Mouse (Mus musculus) neural tube, embryonic 15.5 days (tissue): Measurements from ENCODE around the gene Grip1. TPM values are rescaled to one million over a fixed set of nuclear protein-coding genes. Genes with fewer than 3 reads are reported as not detected.

Source experiments
- ATAC-seq: fragments of 200-750 bp; cut with Nextera tagmentation; 2 replicates; pipeline ENCODE4 v1.8.0; 2017; ENCODE audit warnings: mild to moderate bottlenecking, moderate TSS enrichment, moderate library complexity; ENCODE audit not compliant: low FRiP score
- H3K27ac ChIP-seq: fragments of 300-500 bp; sonication (generic); replicated peaks from 2 replicates; pipeline ENCODE4 v1.5.1; 2015; ENCODE audit warnings: mild to moderate bottlenecking, inconsistent platforms
- H3K27me3 ChIP-seq: fragments of 300-500 bp; sonication (generic); replicated peaks from 2 replicates; pipeline ENCODE4 v1.6.1; 2015; ENCODE audit warnings: inconsistent platforms
- H3K36me3 ChIP-seq: fragments of 300-500 bp; sonication (generic); 2 replicates; pipeline ENCODE4 v1.6.1; 2015; ENCODE audit warnings: inconsistent platforms
- H3K4me1 ChIP-seq: fragments of 300-500 bp; sonication (generic); 2 replicates; pipeline ENCODE4 v1.6.1; 2015; ENCODE audit warnings: inconsistent platforms
- H3K4me2 ChIP-seq: fragments of 300-500 bp; sonication (generic); 2 replicates; pipeline ENCODE4 v1.6.1; 2015; ENCODE audit warnings: inconsistent platforms, mild to moderate bottlenecking, moderate library complexity
- H3K4me3 ChIP-seq: fragments of 300-500 bp; sonication (generic); replicated peaks from 2 replicates; pipeline ENCODE4 v1.5.1; 2015; ENCODE audit warnings: mild to moderate bottlenecking, inconsistent platforms
- H3K9ac ChIP-seq: fragments of 300-500 bp; sonication (generic); replicated peaks from 2 replicates; pipeline ENCODE4 v1.6.1; 2015; ENCODE audit warnings: mild to moderate bottlenecking, inconsistent platforms
- H3K9me3 ChIP-seq: fragments of 300-500 bp; sonication (generic); replicated peaks from 2 replicates; pipeline ENCODE4 v1.6.1; 2016; ENCODE audit warnings: inconsistent platforms
- WGBS: fragments of 180-500 bp; shearing (Covaris S2); methylation state at CpG from one replicate; pipeline ENCODE4 v1.1.7; 2015; ENCODE audit warnings: mixed read lengths; 5-methylcytosine and 5-hydroxymethylcytosine counted together
- polyA plus RNA-seq: library from polyadenylated mRNA; unstranded; fragments of >200 nt; fragmentation: Nextera tagmentation; extraction: Ambion mirVana; gene quantifications from 2 replicates; pipeline ENCODE4 v1.2.1, GENCODE M21; 2015

Gene Grip1
- polyA plus RNA-seq, 1 experiment from 2014 or later = 21.7 TPM

- H3K9me3 ChIP-seq = no peaks in the 10 kb centered on the region
- H3K4me2 ChIP-seq = no peak overlapping the region
- peaks cover 7% of the 10 kb centered on the region; the same call in 1 of the 2 replicates for H3K4me1 ChIP-seq
- ATAC-seq = no peak
- H3K9ac ChIP-seq = no peak overlapping the region
- WGBS = 95% methylated on average over 9 of the region's 9 CpGs
- H3K36me3 ChIP-seq = peaks cover 14% of the 10 kb centered on the region
- H3K27ac ChIP-seq = no peak overlapping the region
- H3K27me3 ChIP-seq = no peaks in the 10 kb centered on the region
- no peak overlapping the region for H3K4me3 ChIP-seq
These were observed 530.7 kb downstream of the Grip1 start for GRCm38 (mm10) chr10:119984299-119984698.

- Histone ChIP-seq H3K4me2 (no peak overlapping the region), H3K27ac (no peak overlapping the region), H3K36me3 (peaks cover 7% of the 10 kb centered on the region; the same call in 1 of the 2 replicates), H3K27me3 (no peaks in the 10 kb centered on the region), H3K4me1 (no peaks in the 10 kb centered on the region), H3K9ac (no peak overlapping the region), H3K4me3 (no peak overlapping the region), H3K9me3 (no peaks in the 10 kb centered on the region)
- no peak for ATAC-seq
- 83% methylated on average over 4 of the region's 4 CpGs for WGBS
These were observed 544.8 kb downstream of the Grip1 start for GRCm38 (mm10) chr10:119998475-119998874.

- 89% methylated on average over 4 of the region's 4 CpGs for WGBS
- H3K27me3 ChIP-seq = no peaks in the 10 kb centered on the region
- H3K9ac ChIP-seq = no peak overlapping the region
- no peaks in the 10 kb centered on the region for H3K4me1 ChIP-seq
- H3K27ac ChIP-seq = no peak overlapping the region
- ATAC-seq = no peak
- H3K36me3 ChIP-seq = 0 out of 2 replicates have a peak, but pooled peaks cover 3% of the 10 kb centered on the region
- no peaks in the 10 kb centered on the region for H3K9me3 ChIP-seq
- no peak overlapping the region for H3K4me3 ChIP-seq
- H3K4me2 ChIP-seq = no peak overlapping the region
These were observed 548.5 kb downstream of the Grip1 start for GRCm38 (mm10) chr10:120002149-120002548.

GRCm38 (mm10) chr10:120004096-120004495 lies 550.5 kb downstream of the Grip1 start:
- 87% methylated on average over 7 of the region's 7 CpGs for WGBS
- Histone ChIP-seq H3K27me3 (no peaks in the 10 kb centered on the region), H3K27ac (no peak overlapping the region), H3K9me3 (no peaks in the 10 kb centered on the region), H3K4me3 (no peak overlapping the region), H3K4me1 (no peaks in the 10 kb centered on the region), H3K36me3 (0 out of 2 replicates have a peak, but pooled peaks cover 3% of the 10 kb centered on the region), H3K4me2 (no peak overlapping the region), H3K9ac (no peak overlapping the region)
- no peak for ATAC-seq

GRCm38 (mm10) chr10:120005581-120005980 lies 552.0 kb downstream of the Grip1 start:
- WGBS = 73% methylated on average over 5 of the region's 5 CpGs
- Histone ChIP-seq H3K27ac (no peak overlapping the region), H3K36me3 (peaks cover 11% of the 10 kb centered on the region)

GRCm38 (mm10) chr10:120012331-120012730 lies 558.7 kb downstream of the Grip1 start:
- no peak overlapping the region for H3K27ac ChIP-seq
- no peak overlapping the region for H3K9ac ChIP-seq
- 92% methylated on average over 12 of the region's 13 CpGs for WGBS
- H3K4me3 ChIP-seq = no peak overlapping the region
- no peaks in the 10 kb centered on the region for H3K4me1 ChIP-seq
- H3K4me2 ChIP-seq = no peak overlapping the region
- H3K27me3 ChIP-seq = no peaks in the 10 kb centered on the region
- no peaks in the 10 kb centered on the region for H3K9me3 ChIP-seq
- no peak for ATAC-seq
- H3K36me3 ChIP-seq = peaks cover 12% of the 10 kb centered on the region

More at GRCm38 (mm10) chr10:120005581-120005980, 552.0 kb downstream of the Grip1 start:
- no peak for ATAC-seq
- Histone ChIP-seq H3K4me2 (no peak overlapping the region), H3K9me3 (no peaks in the 10 kb centered on the region), H3K9ac (no peak overlapping the region), H3K4me3 (no peak overlapping the region), H3K27me3 (no peaks in the 10 kb centered on the region), H3K4me1 (no peaks in the 10 kb centered on the region)

- 87% methylated on average over 3 of the region's 3 CpGs for WGBS
These were observed 561.5 kb downstream of the Grip1 start for GRCm38 (mm10) chr10:120015117-120015516.

GRCm38 (mm10) chr10:120026437-120026836 lies 572.8 kb downstream of the Grip1 start:
- ATAC-seq = peak; percentile 70
- Histone ChIP-seq H3K9ac (no peak overlapping the region), H3K27me3 (no peaks in the 10 kb centered on the region), H3K36me3 (no peaks in the 10 kb centered on the region), H3K4me3 (no peak overlapping the region), H3K4me1 (0 out of 2 replicates have a peak, but pooled peaks cover 7% of the 10 kb centered on the region), H3K27ac (peak overlapping the region; percentile 20; the same call in 1 of the 2 replicates), H3K4me2 (no peak overlapping the region), H3K9me3 (no peaks in the 10 kb centered on the region)
- 45% methylated on average over 10 of the region's 10 CpGs for WGBS

More at GRCm38 (mm10) chr10:120015117-120015516, 561.5 kb downstream of the Grip1 start:
- Histone ChIP-seq H3K4me2 (no peak overlapping the region), H3K9ac (no peak overlapping the region), H3K36me3 (peaks cover 6% of the 10 kb centered on the region), H3K27me3 (no peaks in the 10 kb centered on the region), H3K4me1 (no peaks in the 10 kb centered on the region), H3K27ac (no peak overlapping the region), H3K9me3 (no peaks in the 10 kb centered on the region), H3K4me3 (no peak overlapping the region)
- ATAC-seq = no peak

- H3K9me3 ChIP-seq = no peaks in the 10 kb centered on the region
- H3K4me3 ChIP-seq = no peak overlapping the region
- no peak overlapping the region for H3K4me2 ChIP-seq
- H3K36me3 ChIP-seq = no peaks in the 10 kb centered on the region
- 84% methylated on average over 6 of the region's 6 CpGs for WGBS
- H3K27ac ChIP-seq = no peak overlapping the region
- H3K9ac ChIP-seq = no peak overlapping the region
- H3K4me1 ChIP-seq = peaks cover 25% of the 10 kb centered on the region
- no peaks in the 10 kb centered on the region for H3K27me3 ChIP-seq
- no peak for ATAC-seq
These were observed 577.3 kb downstream of the Grip1 start for GRCm38 (mm10) chr10:120030901-120031300.

- Histone ChIP-seq H3K4me2 (no peak overlapping the region), H3K4me1 (peaks cover 25% of the 10 kb centered on the region), H3K4me3 (no peak overlapping the region), H3K36me3 (no peaks in the 10 kb centered on the region), H3K27me3 (no peaks in the 10 kb centered on the region), H3K9ac (no peak overlapping the region), H3K27ac (no peak overlapping the region), H3K9me3 (no peaks in the 10 kb centered on the region)
- 88% methylated on average over 8 of the region's 8 CpGs for WGBS
- ATAC-seq = no peak
These were observed 577.7 kb downstream of the Grip1 start for GRCm38 (mm10) chr10:120031316-120031715.

- no peaks in the 10 kb centered on the region for H3K27me3 ChIP-seq
- H3K9ac ChIP-seq = no peak overlapping the region
- peaks cover 6% of the 10 kb centered on the region; the same call in 1 of the 2 replicates for H3K36me3 ChIP-seq
- WGBS = 59% methylated on average over 9 of the region's 9 CpGs
- H3K4me3 ChIP-seq = no peak overlapping the region
- no peak overlapping the region for H3K4me2 ChIP-seq
- H3K9me3 ChIP-seq = no peaks in the 10 kb centered on the region
- H3K4me1 ChIP-seq = peaks cover 21% of the 10 kb centered on the region
- ATAC-seq = no peak
- H3K27ac ChIP-seq = no peak overlapping the region
These were observed 580.2 kb downstream of the Grip1 start for GRCm38 (mm10) chr10:120033866-120034265.

- H3K27me3 ChIP-seq = no peaks in the 10 kb centered on the region
- ATAC-seq = no peak
- peaks cover 21% of the 10 kb centered on the region for H3K4me1 ChIP-seq
- H3K4me3 ChIP-seq = no peak overlapping the region
- H3K9me3 ChIP-seq = no peaks in the 10 kb centered on the region
- H3K27ac ChIP-seq = no peak overlapping the region
- H3K36me3 ChIP-seq = peaks cover 11% of the 10 kb centered on the region
- H3K9ac ChIP-seq = no peak overlapping the region
- whole genome bisulfite sequencing = 33% methylated on average over 15 of the region's 15 CpGs
- peak overlapping the region; percentile 32 for H3K4me2 ChIP-seq
These were observed 581.6 kb downstream of the Grip1 start for GRCm38 (mm10) chr10:120035211-120035733.
